Mouse (Mus musculus): ENCODE measurements around the gene Tbc1d19.

Tbc1d19 gene

GRCm38 (mm10) chr5:53948606-53949266 is 139.3 kb downstream of the Tbc1d19 start:
- DNase-seq (ENCODE audit: extremely low read depth, low read depth, low spot score): no peak

GRCm38 (mm10) chr5:53950189-53950588 is 140.8 kb downstream of the Tbc1d19 start:
- DNase-seq (ENCODE audit: extremely low read depth, low read depth, low spot score): no peak

GRCm38 (mm10) chr5:53953216-53953615 is 143.8 kb downstream of the Tbc1d19 start:
- DNase-seq (ENCODE audit: extremely low read depth, low read depth, low spot score): no peak
